ENCODE assay signal across 23 mouse cellular contexts in the genomic region with DNA sequence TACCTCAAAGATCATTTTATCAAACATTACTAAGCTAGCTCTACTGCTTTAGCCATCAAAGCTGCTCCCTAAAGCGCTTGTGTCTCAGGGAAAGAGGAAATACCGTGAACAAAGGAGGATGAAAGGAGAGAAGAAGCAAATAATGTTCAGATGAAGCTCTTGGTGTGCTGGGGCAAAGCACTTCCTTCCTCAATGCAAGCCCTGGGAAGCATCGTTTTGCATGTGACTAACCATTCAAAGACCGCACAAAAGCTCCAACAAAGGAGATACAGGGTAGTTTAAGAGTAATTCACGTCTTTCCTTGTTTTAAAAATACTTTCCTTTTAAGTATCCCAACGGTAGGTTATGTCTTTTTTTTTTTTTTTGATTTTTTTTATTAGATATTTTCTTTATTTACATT. TPM values are rescaled to one million over a fixed set of nuclear protein-coding genes. Genes with fewer than 3 reads are reported as not detected.
A peak's percentile ranks its signal among the peaks of the same experiment; 100 is the strongest.
DNase-seq lines count a peak whose midpoint lies in the region; TF ChIP-seq lines count a peak whose summit lies in the region.
"Had no signal": no experiment of that assay in that cellular context is flagged by ENCODE, and none has a peak within 500 bp of the region (broad histone marks: within the 10 kb centered on the region; RNA-seq: fewer than 3 reads in every experiment).

No protein-coding gene starts in this region.

- no peak overlapping the region for H3K4me3 ChIP-seq in olfactory bulb, adult 2 months (ENCODE audit: insufficient read depth, low read depth, low read length)
- H3K4me3 ChIP-seq: embryonic facial prominence, embryonic 12.5 days; embryonic facial prominence, embryonic 15.5 days; heart, embryonic 12.5 days; heart, embryonic 15.5 days; hindbrain, embryonic 10.5 days; hindbrain, embryonic 13.5 days; intestine, embryonic 15.5 days had no signal

- peaks cover 10% of the 10 kb centered on the region for H3K4me1 ChIP-seq in olfactory bulb, adult 2 months (ENCODE audit: control insufficient read depth, insufficient read depth, low read length)
- H3K4me1 ChIP-seq: embryonic facial prominence, embryonic 12.5 days; embryonic facial prominence, embryonic 15.5 days; heart, embryonic 12.5 days; heart, embryonic 15.5 days; hindbrain, embryonic 10.5 days; hindbrain, embryonic 13.5 days; intestine, embryonic 15.5 days had no signal

- H3K27ac ChIP-seq in olfactory bulb, adult 2 months (ENCODE audit: insufficient read depth, low read depth, low read length), result peak overlapping the region; percentile 90
- H3K27ac ChIP-seq: embryonic facial prominence, embryonic 12.5 days; embryonic facial prominence, embryonic 15.5 days; heart, embryonic 15.5 days; hindbrain, embryonic 10.5 days; hindbrain, embryonic 13.5 days; intestine, embryonic 15.5 days had no signal

- peak; percentile 17 for DNase-seq in thymus, postnatal 0 days (ENCODE audit: low spot score)
- DNase-seq in thymus, adult 18-20 months, result no peak
- DNase-seq in R1 (ENCODE audit: low read depth, low spot score), result peak; percentile 79
- DNase-seq in urinary bladder, postnatal 25 days (ENCODE audit: low spot score), result no peak
- no peak for DNase-seq in frontal cortex, postnatal 25 days (ENCODE audit: low spot score in 2 of 2)
- DNase-seq: adrenal gland, postnatal 14 days; cerebellum, adult 11 months; cerebellum, adult 9-10 months; cerebellum, postnatal 14 days; forebrain, postnatal 0 days; gastrocnemius, postnatal 25 days; heart, adult 18-20 months; heart, postnatal 10 days; heart, postnatal 36 days; kidney, adult 11 months had no signal

- TF ChIP-seq POLR2A in olfactory bulb, adult 2 months (IDR thresholded peaks at IDR 0.05; ENCODE audit: insufficient read depth, low read depth, low read length), result no peak

- no peak for TF ChIP-seq CTCF in olfactory bulb, adult 2 months (IDR thresholded peaks at IDR 0.05; ENCODE audit: insufficient read depth, low read depth, low read length)

- WGBS in olfactory bulb, adult 2 months, result 25% methylated on average over 6 of the region's 6 CpGs

RNA-seq across cellular contexts. Expression of gene Rasa2, which starts 28.0 kb away (rescaled TPM):
- polyA plus RNA-seq in thymus, postnatal 0 days (2015; fragmentation: Nextera tagmentation; extraction: Ambion mirVana), result 24.6 and 33.3 TPM in 2 replicates
- polyA plus RNA-seq in olfactory bulb, adult 2 months (2012; ENCODE audit: insufficient read depth, insufficient read length, low replicate concordance, missing spikeins), result not detected in 2 replicates

Comparison
In these comparisons a context has a peak if more than half of its experiments do, and no peak if none do; other contexts are left out.
1. DNase-seq: peak in thymus, postnatal 0 days (single experiment) and R1 (single experiment); none in thymus, adult 18-20 months (0 of 2), urinary bladder, postnatal 25 days (single experiment) and frontal cortex, postnatal 25 days (0 of 2).